Mouse (Mus musculus) liver, adult 2 months (tissue): ENCODE measurements around the gene Lrrc4c. TPM values are rescaled to one million over a fixed set of nuclear protein-coding genes. Genes with fewer than 3 reads are reported as not detected.

Experiments
- DNase-seq: peaks from one replicate; pipeline ENCODE4 v3.0.0-alpha.2; 2011; ENCODE audit warnings: low read depth, low spot score; ENCODE audit errors: extremely low read depth
- H3K27ac ChIP-seq: fragments of 200-500 bp; replicated peaks from 2 replicates; pipeline ENCODE4 v1.5.1; 2012; ENCODE audit warnings: low read depth, mild to moderate bottlenecking, control low read depth, inconsistent platforms, low read length; ENCODE audit not compliant: insufficient read depth
- H3K27me3 ChIP-seq: fragments of 200-500 bp; 2 replicates; pipeline ENCODE4 v1.6.1; 2012; ENCODE audit warnings: mild to moderate bottlenecking, moderate library complexity, low read length, inconsistent platforms; ENCODE audit not compliant: control insufficient read depth, insufficient read depth
- H3K36me3 ChIP-seq: fragments of 200-500 bp; 2 replicates; pipeline ENCODE4 v1.6.1; 2012; ENCODE audit warnings: low read length, inconsistent platforms; ENCODE audit not compliant: control insufficient read depth, insufficient read depth
- H3K4me1 ChIP-seq: fragments of 200-500 bp; 2 replicates; pipeline ENCODE4 v1.6.1; 2011; ENCODE audit warnings: low read length; ENCODE audit not compliant: control insufficient read depth, insufficient read depth
- H3K4me3 ChIP-seq: fragments of 200-500 bp; 2 replicates; pipeline ENCODE4 v1.5.1; 2011; ENCODE audit warnings: low read depth, mild to moderate bottlenecking, control low read depth, low read length, moderate library complexity; ENCODE audit not compliant: insufficient read depth
- H3K79me2 ChIP-seq: fragments of 200-500 bp; 2 replicates; pipeline ENCODE4 v1.6.1; 2012; ENCODE audit warnings: inconsistent platforms, mild to moderate bottlenecking, low read length, moderate library complexity; ENCODE audit not compliant: control insufficient read depth, insufficient read depth
- H3K9ac ChIP-seq: fragments of 200-500 bp; 2 replicates; pipeline ENCODE4 v1.6.1; 2012; ENCODE audit warnings: low read depth, mild to moderate bottlenecking, control low read depth, inconsistent platforms, low read length
- CTCF ChIP-seq: fragments of 200-500 bp; IDR thresholded peaks from 2 replicates; pipeline ENCODE4 v1.5.1; 2011; ENCODE audit warnings: low read depth, low read length, control low read depth
- POLR2A ChIP-seq: fragments of 200-500 bp; IDR thresholded peaks from 2 replicates; pipeline ENCODE4 v1.6.1; 2011; ENCODE audit warnings: low read length, control low read depth; ENCODE audit not compliant: insufficient read depth; ENCODE audit errors: extremely low read depth
- WGBS: fragments of 180-500 bp; shearing (Covaris S2); methylation state at CpG from one replicate; pipeline ENCODE4 v1.1.7; 2018; 5-methylcytosine and 5-hydroxymethylcytosine counted together
- polyA plus RNA-seq: library from polyadenylated mRNA; depleted of rRNA; stranded (reverse); fragments of >200 nt; gene quantifications from 2 replicates; pipeline ENCODE4 v1.2.3, GENCODE M21; 2012
- total RNA-seq: library from RNA; depleted of rRNA; stranded (reverse); fragments of >200 nt; gene quantifications from 2 replicates; pipeline ENCODE4 v1.2.3, GENCODE M21; 2014

Lrrc4c gene
- total and polyA plus RNA-seq, 2 experiments, result 0.39 to 1.4 TPM

DNA sequence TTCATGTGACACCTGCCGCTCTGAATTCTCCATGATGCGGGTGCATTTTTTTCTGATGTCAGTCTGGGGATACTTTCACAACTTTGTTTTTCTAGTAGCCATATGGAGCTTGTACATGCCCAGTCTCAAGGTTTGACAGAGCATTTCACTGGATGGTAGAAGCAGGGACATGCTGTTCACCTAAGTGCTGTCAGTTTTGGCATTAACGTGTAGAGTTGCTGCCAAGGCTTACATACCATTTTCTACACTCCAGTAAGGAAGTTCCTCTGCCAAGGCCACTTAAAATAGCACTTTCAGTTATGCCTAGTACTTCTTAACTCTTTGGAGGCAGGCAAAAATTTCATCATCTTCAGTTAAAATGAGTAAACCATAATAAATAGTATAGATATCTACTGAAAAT, 915.0 kb downstream of the Lrrc4c start:
- Histone ChIP-seq H3K79me2 (no peaks in the 10 kb centered on the region), H3K36me3 (no peaks in the 10 kb centered on the region), H3K4me3 (no peak overlapping the region), H3K27me3 (no peaks in the 10 kb centered on the region), H3K27ac (no peak overlapping the region), H3K9ac (no peak overlapping the region), H3K4me1 (no peaks in the 10 kb centered on the region)
- no peak for TF ChIP-seq CTCF
- TF ChIP-seq POLR2A, result no peak
- 81% methylated on average over 3 of the region's 3 CpGs for WGBS
- peak; percentile 3 for DNase-seq

GRCm38 (mm10) chr2:97234074-97234473, 916.1 kb downstream of the Lrrc4c start:
- Histone ChIP-seq H3K4me1 (no peaks in the 10 kb centered on the region), H3K4me3 (no peak overlapping the region), H3K36me3 (no peaks in the 10 kb centered on the region), H3K27ac (no peak overlapping the region), H3K27me3 (no peaks in the 10 kb centered on the region), H3K79me2 (no peaks in the 10 kb centered on the region), H3K9ac (no peak overlapping the region)
- WGBS, result 85% methylated on average over 1 of the region's 1 CpGs
- no peak for DNase-seq
- TF ChIP-seq POLR2A, result no peak
- no peak for TF ChIP-seq CTCF

DNA sequence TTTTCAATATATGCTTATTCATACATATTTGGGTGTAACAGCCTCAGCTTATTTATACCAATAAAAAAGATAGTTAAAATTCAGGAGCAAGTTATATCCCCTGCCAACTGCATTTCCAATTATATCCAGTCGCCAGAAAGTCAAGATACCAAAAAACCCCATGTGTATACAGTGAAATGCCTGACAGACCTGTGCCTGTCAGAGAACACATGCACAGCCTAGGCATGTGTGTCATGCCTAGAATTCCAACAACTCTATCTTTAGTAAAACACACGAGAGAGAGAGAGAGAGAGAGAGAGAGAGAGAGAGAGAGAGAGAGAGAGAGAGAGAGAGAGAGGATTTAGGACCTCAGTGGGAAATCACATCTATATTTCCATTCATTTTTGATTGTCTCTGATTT, 956.7 kb downstream of the Lrrc4c start:
- Histone ChIP-seq H3K36me3 (no peaks in the 10 kb centered on the region), H3K4me1 (no peaks in the 10 kb centered on the region), H3K27ac (no peak overlapping the region), H3K27me3 (no peaks in the 10 kb centered on the region), H3K79me2 (no peaks in the 10 kb centered on the region), H3K9ac (no peak overlapping the region), H3K4me3 (no peak overlapping the region)
- DNase-seq, result no peak
- TF ChIP-seq POLR2A, result no peak
- no peak for TF ChIP-seq CTCF
- 32% methylated on average over 2 of the region's 2 CpGs for WGBS

DNA sequence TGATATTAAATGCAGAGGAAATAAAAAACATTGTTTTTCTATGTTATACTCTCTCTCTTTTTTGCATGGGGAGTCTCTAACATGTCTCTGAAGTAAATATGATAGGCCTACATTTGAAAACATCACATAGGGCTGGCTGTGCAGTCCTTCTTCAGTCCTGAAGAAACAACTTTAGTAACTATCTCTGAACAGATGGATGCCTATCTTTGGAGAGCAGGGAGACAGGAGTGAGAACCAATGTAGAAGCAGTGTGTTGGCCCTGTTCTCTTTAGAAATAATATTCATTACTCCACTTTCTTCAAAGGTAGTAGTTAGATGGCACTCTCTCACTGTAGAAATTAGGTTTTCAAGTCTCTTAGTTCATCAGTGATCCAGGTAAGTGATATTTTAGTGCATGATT, 967.0 kb downstream of the Lrrc4c start:
- H3K27ac ChIP-seq, result no peak overlapping the region
- no peaks in the 10 kb centered on the region for H3K27me3 ChIP-seq
- H3K4me1 ChIP-seq, result no peaks in the 10 kb centered on the region
- TF ChIP-seq POLR2A, result no peak
- no peak for TF ChIP-seq CTCF
- H3K36me3 ChIP-seq, result no peaks in the 10 kb centered on the region
- no peak overlapping the region for H3K4me3 ChIP-seq
- no peaks in the 10 kb centered on the region for H3K79me2 ChIP-seq
- H3K9ac ChIP-seq, result no peak overlapping the region
- no peak for DNase-seq

DNA sequence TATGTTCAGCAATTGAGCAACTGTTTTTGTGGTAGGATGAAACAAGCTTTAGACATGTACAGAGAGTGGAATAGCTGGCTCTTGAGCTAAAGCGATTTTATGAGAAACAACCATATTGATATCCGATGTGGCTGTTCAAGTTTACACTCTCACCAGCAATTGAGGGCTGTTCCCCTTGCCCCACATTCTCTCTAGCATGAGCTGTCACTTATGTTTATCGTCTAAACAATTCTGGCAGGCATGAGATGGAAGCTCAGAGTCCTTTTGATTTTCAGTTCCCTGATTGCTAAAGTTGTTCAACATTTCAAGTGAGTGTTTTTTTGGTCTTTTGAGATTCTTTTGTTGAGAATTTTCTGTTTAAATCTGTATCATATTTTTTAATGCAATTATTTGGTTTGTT, 976.2 kb downstream of the Lrrc4c start:
- no peaks in the 10 kb centered on the region for H3K79me2 ChIP-seq
- no peaks in the 10 kb centered on the region for H3K4me1 ChIP-seq
- H3K9ac ChIP-seq, result no peak overlapping the region
- 81% methylated on average over 3 of the region's 3 CpGs for WGBS
- TF ChIP-seq POLR2A, result no peak
- TF ChIP-seq CTCF, result no peak
- no peak overlapping the region for H3K27ac ChIP-seq
- no peaks in the 10 kb centered on the region for H3K36me3 ChIP-seq
- no peak overlapping the region for H3K4me3 ChIP-seq
- no peaks in the 10 kb centered on the region for H3K27me3 ChIP-seq
- no peak for DNase-seq

- H3K27me3 ChIP-seq, result no peaks in the 10 kb centered on the region
- TF ChIP-seq POLR2A (no peak), CTCF (no peak)
- H3K79me2 ChIP-seq, result no peaks in the 10 kb centered on the region
- whole genome bisulfite sequencing, result 55% methylated on average over 2 of the region's 2 CpGs
- H3K4me3 ChIP-seq, result no peak overlapping the region
- H3K9ac ChIP-seq, result no peak overlapping the region
- H3K36me3 ChIP-seq, result no peaks in the 10 kb centered on the region
- no peak for DNase-seq
- H3K27ac ChIP-seq, result no peak overlapping the region
- H3K4me1 ChIP-seq, result no peaks in the 10 kb centered on the region
Measured at GRCm38 (mm10) chr2:97299704-97300103, 981.7 kb downstream of the Lrrc4c start.
